Mouse (Mus musculus): ENCODE data around the gene Gm20479. TPM values are rescaled to one million over a fixed set of nuclear protein-coding genes. Genes with fewer than 3 reads are reported as not detected.

Gene Gm20479
- not detected for total RNA-seq (2021)
- long read RNA-seq, experiment 1 = 0 reads
- long read RNA-seq, experiment 2 = 0 reads

DNA sequence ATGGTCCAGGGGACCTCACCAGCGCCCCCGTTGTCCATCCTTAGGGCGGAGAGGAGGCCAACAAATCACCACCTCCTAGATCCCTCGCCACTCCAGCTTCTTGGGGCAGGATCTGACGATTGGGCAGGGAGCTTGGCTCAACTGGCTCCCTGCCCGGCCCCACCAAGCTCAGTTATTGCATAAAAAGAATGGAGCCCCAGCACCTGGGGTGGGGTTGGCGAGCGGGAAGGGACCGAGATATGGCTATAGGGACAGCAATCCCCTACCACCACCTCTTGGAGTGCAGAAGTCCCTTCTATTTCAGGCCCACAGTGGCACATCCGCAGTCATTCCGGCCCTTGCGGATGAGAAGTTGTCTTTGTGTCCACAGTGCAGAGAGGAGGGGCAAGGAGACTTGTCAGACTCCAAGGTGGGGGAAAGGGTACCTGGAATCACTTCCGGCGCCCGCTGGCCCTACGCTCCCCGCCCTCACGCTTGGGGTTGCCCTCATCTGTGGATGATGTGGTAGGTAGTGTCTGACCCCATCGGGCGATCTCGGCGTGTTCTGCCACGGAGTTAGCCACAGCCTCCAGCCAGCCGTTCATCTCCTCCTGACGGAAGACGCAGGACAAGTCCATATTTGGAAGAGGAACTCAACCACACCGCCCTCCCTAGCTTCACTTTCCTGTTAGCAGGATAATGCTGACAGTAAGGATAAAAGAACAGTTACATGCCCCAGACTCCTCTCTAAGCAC is at the start of gene Gm20479:
Gene Gm20479, minus strand, starts transcription at position 559 of the 734 bp plus-strand sequence.
- DNase-seq (ENCODE audit: low spot score in 2 of 2) = no peak

DNA sequence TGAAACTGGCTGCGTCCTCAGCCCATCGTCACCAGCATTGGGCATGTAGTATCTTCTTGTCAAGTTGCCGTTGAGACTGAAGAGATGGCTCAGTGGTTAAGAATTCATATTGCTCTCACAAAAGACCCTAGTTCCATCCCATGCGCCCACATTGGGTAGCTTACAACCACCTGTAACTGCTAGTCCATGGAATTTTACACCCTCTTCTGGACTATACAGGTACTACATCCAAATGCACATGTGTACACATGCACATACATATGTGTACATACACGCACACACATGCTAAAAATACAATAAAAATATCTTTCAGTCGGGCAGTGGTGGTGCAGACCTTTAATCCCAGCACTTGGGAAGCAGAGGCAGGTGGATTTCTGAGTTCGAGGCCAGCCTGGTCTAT is 49.3 kb upstream of the Gm20479 start:
- no peak for DNase-seq (ENCODE audit: low spot score in 2 of 2)

GRCm38 (mm10) chr7:27404203-27404942 is 47.2 kb upstream of the Gm20479 start:
- DNase-seq (ENCODE audit: low spot score in 2 of 2) = no peak

DNA sequence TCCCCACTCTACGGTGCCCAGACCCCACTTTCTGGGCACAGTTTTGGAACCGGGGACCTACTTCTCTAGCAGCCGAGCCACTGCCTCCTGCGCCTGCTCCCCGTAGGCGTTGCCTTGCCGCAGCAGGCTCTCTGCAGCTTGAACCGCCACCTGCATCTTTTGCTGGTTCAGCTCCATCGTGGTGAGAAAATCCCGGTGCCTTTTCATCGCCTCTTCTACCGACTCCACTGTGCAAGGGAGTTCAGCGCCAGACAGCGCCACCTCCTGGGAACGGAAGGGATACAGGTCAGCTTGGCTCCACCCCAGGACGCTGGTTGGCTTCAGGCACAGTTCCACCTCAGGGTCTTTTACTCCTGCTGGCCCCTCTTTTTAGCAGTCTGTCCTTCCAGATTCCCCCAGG is 45.5 kb upstream of the Gm20479 start:
- DNase-seq (ENCODE audit: low spot score in 2 of 2) = peak; percentile 63 to 68

- no peak for DNase-seq (ENCODE audit: low spot score in 2 of 2)
These were observed 43.3 kb upstream of the Gm20479 start for GRCm38 (mm10) chr7:27400545-27400944.

GRCm38 (mm10) chr7:27397048-27397949 is 40.1 kb upstream of the Gm20479 start:
- peak; percentile 49 to 62 for DNase-seq (ENCODE audit: low spot score in 2 of 2)

- DNase-seq (ENCODE audit: low spot score in 2 of 2) = peak; percentile 41 to 43
These were observed 39.2 kb upstream of the Gm20479 start for GRCm38 (mm10) chr7:27396184-27397047.

GRCm38 (mm10) chr7:27395521-27396183 is 38.4 kb upstream of the Gm20479 start:
- no peak for DNase-seq (ENCODE audit: low spot score in 2 of 2)

DNA sequence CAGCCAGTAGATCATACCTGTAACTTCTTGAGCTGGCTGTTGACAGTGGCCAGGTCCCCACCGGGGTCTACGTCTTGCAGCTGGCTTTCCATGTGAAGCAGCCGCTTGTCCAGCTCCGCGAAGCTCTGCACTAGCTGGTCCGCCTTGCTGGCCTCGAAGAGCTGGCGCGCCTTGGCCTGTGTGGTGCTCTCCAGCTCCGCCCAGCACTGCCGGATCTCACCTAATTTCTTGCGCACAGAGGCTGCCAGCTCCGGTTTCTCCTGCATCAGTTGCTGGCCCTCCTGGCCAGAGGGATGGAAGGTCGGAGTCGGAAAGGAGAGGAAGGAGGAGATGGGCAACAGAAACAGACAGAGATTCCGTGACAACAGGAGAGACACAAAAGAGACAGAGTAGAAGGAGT is 34.2 kb upstream of the Gm20479 start:
- no peak for DNase-seq (ENCODE audit: low spot score in 2 of 2)

- no peak for DNase-seq (ENCODE audit: low spot score in 2 of 2)
These were observed 32.0 kb upstream of the Gm20479 start for GRCm38 (mm10) chr7:27389213-27389612.

DNA sequence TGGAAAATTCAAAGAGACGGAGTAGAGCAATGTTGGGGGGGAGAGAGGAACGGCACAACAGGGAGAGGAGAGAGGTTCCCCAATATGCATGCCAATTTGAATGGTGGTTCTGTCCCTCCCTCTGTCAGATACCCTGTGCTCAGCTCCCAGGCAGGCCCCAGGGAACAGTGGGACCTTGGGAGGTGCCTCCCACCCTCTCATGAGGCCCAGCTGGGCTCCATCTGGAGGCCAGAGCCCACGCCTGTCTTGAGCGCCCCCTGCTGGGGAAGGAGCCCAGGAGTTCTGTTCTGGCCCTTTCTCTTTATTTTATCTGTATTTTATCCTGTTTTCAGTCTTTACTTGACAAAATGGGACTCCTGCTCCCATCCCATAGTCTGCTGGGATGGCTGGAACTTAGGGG is 27.5 kb upstream of the Gm20479 start:
- peak; percentile 46 to 51 for DNase-seq (ENCODE audit: low spot score in 2 of 2)

GRCm38 (mm10) chr7:27384134-27384533 is 26.9 kb upstream of the Gm20479 start:
- no peak for DNase-seq (ENCODE audit: low spot score in 2 of 2)

- no peak for DNase-seq (ENCODE audit: low spot score in 2 of 2)
These were observed 26.0 kb upstream of the Gm20479 start for GRCm38 (mm10) chr7:27383233-27383632.

DNA sequence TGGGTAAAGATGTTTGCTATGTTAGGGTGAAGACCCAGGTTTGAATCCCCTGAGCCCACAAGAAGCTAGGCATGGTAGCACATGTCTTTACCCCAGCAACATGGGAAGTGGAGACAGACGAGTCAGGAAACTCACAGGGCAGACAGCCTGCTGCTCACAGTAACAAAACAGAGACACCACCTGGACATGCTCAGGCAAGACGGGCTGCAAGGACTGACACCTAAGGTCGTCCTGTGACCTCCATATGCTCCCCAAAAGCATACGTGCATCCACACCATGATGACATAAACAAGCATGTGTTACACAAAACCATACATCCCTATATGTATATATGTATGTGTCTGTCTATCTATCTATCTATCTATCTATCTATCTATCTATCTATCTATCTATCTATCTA is 24.3 kb upstream of the Gm20479 start:
- DNase-seq (ENCODE audit: low spot score in 2 of 2) = no peak

GRCm38 (mm10) chr7:27381009-27381408 is 23.8 kb upstream of the Gm20479 start:
- no peak for DNase-seq (ENCODE audit: low spot score in 2 of 2)

DNA sequence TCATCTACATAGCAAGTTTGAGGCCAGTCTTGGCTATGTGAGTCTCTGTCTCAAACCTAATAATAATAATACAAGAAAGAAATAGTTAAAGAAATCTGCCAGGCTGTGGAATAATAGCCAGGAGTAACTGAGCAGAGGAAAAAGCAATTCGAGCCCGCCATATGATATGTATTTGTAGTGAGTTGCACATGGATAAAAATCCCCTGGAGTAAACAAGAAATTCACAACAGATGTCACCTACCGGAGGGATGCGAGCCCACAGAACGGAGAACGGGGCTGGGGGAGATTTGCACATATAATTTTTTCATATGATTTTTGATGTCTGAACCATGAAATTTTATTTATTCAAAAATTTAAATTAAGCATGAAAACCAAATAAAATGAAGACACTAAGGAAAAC is 22.6 kb upstream of the Gm20479 start:
- no peak for DNase-seq (ENCODE audit: low spot score in 2 of 2)

- DNase-seq (ENCODE audit: low spot score in 2 of 2) = no peak
These were observed 21.2 kb upstream of the Gm20479 start for GRCm38 (mm10) chr7:27378431-27378830.

DNA sequence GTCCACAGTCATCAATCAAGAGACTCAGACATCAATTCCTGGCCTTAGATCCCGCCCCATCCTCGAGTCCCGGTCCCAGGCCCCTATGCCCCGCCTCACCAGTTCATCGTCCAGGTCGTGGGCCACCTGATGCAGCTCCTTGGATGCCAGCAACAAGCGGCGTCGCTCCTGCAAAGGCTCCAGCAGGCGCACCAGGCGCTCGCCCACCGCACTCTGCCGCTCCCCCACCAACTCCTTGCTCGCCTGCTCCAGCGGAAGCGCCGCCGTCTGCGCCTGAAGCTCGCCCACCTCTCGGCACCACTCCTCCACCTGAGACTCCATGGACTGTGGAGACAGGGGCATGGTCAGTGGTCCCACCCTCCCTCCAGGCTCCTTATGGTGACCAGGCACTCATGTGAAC is 18.1 kb upstream of the Gm20479 start:
- DNase-seq (ENCODE audit: low spot score in 2 of 2) = no peak

- DNase-seq (ENCODE audit: low spot score in 2 of 2) = no peak
These were observed 14.7 kb upstream of the Gm20479 start for GRCm38 (mm10) chr7:27371715-27372462.

Measured in layer of hippocampus, postnatal 14 days (tissue).